Mouse (Mus musculus) spleen, postnatal 10 days (tissue): ENCODE measurements around the gene Pard3.
"Not testable (repeated sequence)": the region's sequence is repeated elsewhere in the genome, so short reads cannot be mapped to it uniquely, and the experiment has no call there.

ENCODE experiments used
- DNase-seq, 2 experiments: peaks; one replicate each; pipeline ENCODE4 v3.0.0; 2021 to 2022; ENCODE audit warnings: low spot score in 2 of 2

Gene Pard3

GRCm38 (mm10) chr8:127136781-127137180, 73.1 kb downstream of the Pard3 start:
- DNase-seq, result no peak

- peak in 1 of 2 experiments; percentile 48 for DNase-seq
Measured at GRCm38 (mm10) chr8:127139154-127139553, 75.5 kb downstream of the Pard3 start.

GRCm38 (mm10) chr8:127140945-127141344, 77.3 kb downstream of the Pard3 start:
- DNase-seq, result no peak

- no peak for DNase-seq
Measured at GRCm38 (mm10) chr8:127143641-127144040, 79.9 kb downstream of the Pard3 start.

GRCm38 (mm10) chr8:127144562-127144961, 80.9 kb downstream of the Pard3 start:
- no peak for DNase-seq

- no peak for DNase-seq
Measured at GRCm38 (mm10) chr8:127145135-127145534, 81.4 kb downstream of the Pard3 start.

GRCm38 (mm10) chr8:127146055-127146454, 82.4 kb downstream of the Pard3 start:
- no peak for DNase-seq

- DNase-seq, result no peak
Measured at GRCm38 (mm10) chr8:127148821-127149220, 85.1 kb downstream of the Pard3 start.

- DNase-seq, result no peak
Measured at GRCm38 (mm10) chr8:127150645-127151044, 87.0 kb downstream of the Pard3 start.

GRCm38 (mm10) chr8:127151706-127152105, 88.0 kb downstream of the Pard3 start:
- DNase-seq, result no peak

- DNase-seq, result no peak
Measured at GRCm38 (mm10) chr8:127157087-127157486, 93.4 kb downstream of the Pard3 start.

GRCm38 (mm10) chr8:127159421-127159966, 95.8 kb downstream of the Pard3 start:
- no peak for DNase-seq

- no peak for DNase-seq
Measured at GRCm38 (mm10) chr8:127161854-127162253, 98.2 kb downstream of the Pard3 start.

GRCm38 (mm10) chr8:127162821-127163220, 99.1 kb downstream of the Pard3 start:
- no peak for DNase-seq

- DNase-seq, result no peak
Measured at GRCm38 (mm10) chr8:127164326-127165280, 100.9 kb downstream of the Pard3 start.

GRCm38 (mm10) chr8:127168496-127168895, 104.8 kb downstream of the Pard3 start:
- DNase-seq, result no peak

- no peak for DNase-seq
Measured at GRCm38 (mm10) chr8:127169361-127169760, 105.7 kb downstream of the Pard3 start.

GRCm38 (mm10) chr8:127170372-127170771, 106.7 kb downstream of the Pard3 start:
- not testable (repeated sequence) for DNase-seq

GRCm38 (mm10) chr8:127170930-127171329, 107.2 kb downstream of the Pard3 start:
- DNase-seq, result no peak

GRCm38 (mm10) chr8:127173483-127173882, 109.8 kb downstream of the Pard3 start:
- DNase-seq, result no peak

GRCm38 (mm10) chr8:127174411-127174810, 110.7 kb downstream of the Pard3 start:
- DNase-seq, result no peak

GRCm38 (mm10) chr8:127175160-127175836, 111.6 kb downstream of the Pard3 start:
- no peak for DNase-seq
